In genomic region chr4:148982274-148982673, GRCm38 (mm10) we compare ENCODE assay signal across 14 mouse cellular contexts.
"Had no signal": no experiment of that assay in that cellular context is flagged by ENCODE, and none has a peak within 500 bp of the region (broad histone marks: within the 10 kb centered on the region; RNA-seq: fewer than 3 reads in every experiment).

No protein-coding gene starts in this region.

- ATAC-seq: lung, postnatal 0 days had no signal

- H3K9ac ChIP-seq: limb, embryonic 12.5 days; liver, embryonic 15.5 days; midbrain, embryonic 12.5 days; neural tube, embryonic 13.5 days had no signal

- DNase-seq: kidney, adult 11 months; kidney, adult 9 months; kidney, postnatal 10 days; kidney, postnatal 4 days; lung, adult 2 months; lung, postnatal 4 days; right cerebral cortex, postnatal 14 days; thymus, postnatal 4 days had no signal

- H3K27me3 ChIP-seq: liver, embryonic 15.5 days; neural tube, embryonic 13.5 days had no signal

- H3K9me3 ChIP-seq: limb, embryonic 12.5 days; liver, embryonic 15.5 days; midbrain, embryonic 12.5 days; neural tube, embryonic 13.5 days had no signal

- H3K36me3 ChIP-seq: midbrain, embryonic 12.5 days; neural tube, embryonic 13.5 days had no signal

- H3K4me1 ChIP-seq: liver, embryonic 15.5 days had no signal

- H3K4me3 ChIP-seq: limb, embryonic 12.5 days; liver, embryonic 15.5 days; midbrain, embryonic 12.5 days; neural tube, embryonic 13.5 days had no signal

- H3K4me2 ChIP-seq: limb, embryonic 12.5 days; liver, embryonic 11.5 days; liver, embryonic 15.5 days; midbrain, embryonic 12.5 days; neural tube, embryonic 13.5 days had no signal

- H3K27ac ChIP-seq: limb, embryonic 12.5 days; liver, embryonic 15.5 days; midbrain, embryonic 12.5 days; neural tube, embryonic 13.5 days had no signal
